Mouse (Mus musculus): Measurements from ENCODE around the gene Whrn.

Gene Whrn

DNA sequence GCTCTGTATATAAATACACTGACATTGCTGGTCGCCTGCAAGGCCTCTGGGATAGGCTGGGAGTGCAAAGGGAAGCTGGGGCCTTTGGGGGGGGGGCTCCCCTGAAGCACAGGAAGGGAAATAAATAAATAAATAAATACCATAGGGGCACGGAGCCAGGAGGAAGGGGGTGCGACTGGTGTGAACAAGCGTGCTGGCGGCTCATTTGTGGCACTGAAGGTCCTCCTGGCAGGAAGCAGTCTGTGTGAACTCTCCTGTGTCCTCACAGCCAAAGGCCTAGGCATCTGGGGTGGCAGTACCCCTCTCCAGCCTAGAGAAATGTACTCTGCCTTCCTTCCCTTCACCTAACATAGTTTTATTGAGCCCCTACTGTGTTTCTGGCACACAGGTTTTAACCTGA lies 80.8 kb downstream of the Whrn start:
- in situ Hi-C loops (cut with MboI; ENCODE audit: unreplicated experiment in 2 of 2) = loop anchor here (5.0 kb wide), 3 partner anchors 82 to 532 kb away; partner anchors contain the start of gene Whrn (in 1 of the 2)

DNA sequence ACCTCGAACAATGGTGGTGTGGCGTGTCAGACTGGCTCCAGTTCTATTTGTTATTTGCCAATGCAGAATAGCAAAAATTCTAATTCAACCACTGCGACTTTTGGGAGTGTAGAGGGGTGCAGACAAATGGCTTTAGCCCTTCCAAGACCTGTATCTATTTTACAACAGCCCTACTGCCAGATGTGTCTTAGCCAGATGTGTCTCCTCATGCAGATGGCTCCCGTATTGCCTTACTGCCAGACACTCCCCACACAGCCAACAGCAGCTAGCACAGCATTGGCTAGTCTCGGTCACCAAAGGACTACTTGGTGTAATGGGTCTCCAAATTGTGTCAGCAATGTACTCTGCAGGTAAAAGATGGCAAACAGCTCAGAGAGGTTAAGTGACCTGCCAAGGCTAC lies 84.6 kb downstream of the Whrn start:
- in situ Hi-C loops (cut with MboI; ENCODE audit: unreplicated experiment in 2 of 2) = no loop called here

DNA sequence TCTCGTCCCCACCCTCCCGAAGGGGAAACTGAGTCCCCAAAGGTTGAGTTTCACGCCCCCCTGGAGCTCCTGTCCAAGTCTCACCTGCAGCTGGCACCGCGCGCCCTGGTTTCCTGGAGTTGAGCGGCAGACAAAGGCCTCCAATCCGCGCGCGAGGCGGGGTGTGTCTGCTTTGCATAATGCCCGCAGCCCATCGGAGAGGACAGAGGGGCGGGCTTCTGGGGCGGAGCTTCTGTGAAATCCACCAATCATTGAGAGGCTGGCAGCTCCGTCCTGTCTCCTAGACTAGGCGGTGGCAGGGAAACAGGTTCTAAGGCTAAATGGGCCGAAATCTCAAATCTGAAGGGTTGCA lies 85.2 kb downstream of the Whrn start:
- in situ Hi-C loops (cut with MboI; ENCODE audit: unreplicated experiment in 2 of 2) = no loop called here

- in situ Hi-C loops (cut with MboI; ENCODE audit: unreplicated experiment in 2 of 2) = loop anchor here (5.0 to 10.0 kb wide), 4 partner anchors 38 to 445 kb away; no protein-coding TSS in a partner anchor
Measured at GRCm38 (mm10) chr4:63409908-63410582, 85.7 kb downstream of the Whrn start.

- in situ Hi-C loops (cut with MboI; ENCODE audit: unreplicated experiment in 2 of 2) = loop anchor here (5.0 to 10.0 kb wide), 4 partner anchors 37 to 445 kb away; no protein-coding TSS in a partner anchor
Measured at GRCm38 (mm10) chr4:63409317-63409907, 86.4 kb downstream of the Whrn start.

GRCm38 (mm10) chr4:63408649-63409048 lies 87.1 kb downstream of the Whrn start:
- in situ Hi-C loops (cut with MboI; ENCODE audit: unreplicated experiment in 2 of 2) = loop anchor here (5.0 to 10.0 kb wide), 4 partner anchors 36 to 446 kb away; no protein-coding TSS in a partner anchor

DNA sequence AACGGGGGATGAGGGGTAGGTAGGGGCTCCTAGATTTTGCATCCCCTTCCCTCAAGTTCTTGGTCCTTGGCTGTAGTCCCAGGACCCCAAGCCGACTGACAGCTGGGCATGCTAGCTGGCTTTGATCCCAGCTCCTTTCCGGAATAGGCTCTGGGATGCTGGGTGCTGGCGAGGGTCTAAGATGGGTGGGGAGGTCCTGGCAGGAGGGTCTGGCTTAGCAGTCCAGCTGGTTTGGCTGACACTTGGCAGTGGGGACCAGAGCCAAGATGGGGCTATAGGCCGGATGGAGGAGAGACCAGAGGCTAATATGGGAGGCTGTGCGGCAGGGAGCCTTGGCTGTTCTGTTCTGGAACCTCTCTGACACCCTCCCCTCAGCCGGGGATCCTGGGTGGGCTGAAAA lies 87.5 kb downstream of the Whrn start:
- in situ Hi-C loops (cut with MboI; ENCODE audit: unreplicated experiment in 2 of 2) = loop anchor here (5.0 to 10.0 kb wide), 4 partner anchors 36 to 447 kb away; no protein-coding TSS in a partner anchor

DNA sequence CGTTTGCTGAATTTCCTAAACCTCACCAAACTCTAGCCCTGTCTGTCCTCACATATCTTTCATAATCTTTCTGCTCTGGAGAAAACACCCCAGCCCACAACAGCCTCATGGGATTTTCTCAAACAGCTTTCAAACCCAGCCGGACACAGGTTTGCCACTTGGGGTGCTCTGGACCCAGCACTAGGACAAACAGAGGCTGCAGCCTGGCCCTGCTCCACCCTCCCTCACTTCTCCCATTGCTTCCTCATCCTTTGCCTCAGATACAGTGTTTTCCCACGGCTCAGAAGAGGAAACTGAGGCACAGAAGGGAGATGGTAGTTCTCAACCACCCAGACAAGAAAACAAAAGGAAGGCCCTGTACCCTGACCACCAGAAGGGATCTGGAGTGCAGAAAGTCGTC lies 90.1 kb downstream of the Whrn start:
- in situ Hi-C loops (cut with MboI; ENCODE audit: unreplicated experiment in 2 of 2) = loop anchor here (5.0 to 10.0 kb wide), 4 partner anchors 33 to 449 kb away; no protein-coding TSS in a partner anchor

- in situ Hi-C loops (cut with MboI; ENCODE audit: unreplicated experiment in 2 of 2) = loop anchor here (5.0 to 10.0 kb wide), 4 partner anchors 33 to 450 kb away; no protein-coding TSS in a partner anchor
Measured at GRCm38 (mm10) chr4:63405051-63405450, 90.7 kb downstream of the Whrn start.

DNA sequence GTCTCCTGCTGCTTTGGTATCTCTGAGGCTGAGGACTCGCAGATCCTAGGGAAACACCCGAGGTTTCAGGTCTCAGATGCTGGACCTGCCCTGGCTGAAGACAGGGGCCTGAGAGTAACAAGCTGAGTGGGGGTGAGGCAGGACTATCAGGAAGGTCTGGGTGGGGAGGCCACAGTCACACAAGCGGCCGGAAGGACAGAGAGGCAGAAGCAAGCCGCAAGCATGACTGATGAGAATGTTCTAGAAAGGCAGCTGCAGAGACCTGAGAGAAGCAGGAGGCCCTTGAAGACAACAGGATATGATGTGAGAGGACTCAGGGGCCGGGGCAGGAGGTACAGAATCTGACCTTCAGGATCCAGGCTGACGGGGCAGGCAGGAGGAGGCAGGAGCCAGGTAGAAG lies 91.6 kb downstream of the Whrn start:
- in situ Hi-C loops (cut with MboI; ENCODE audit: unreplicated experiment in 2 of 2) = loop anchor here in 1 of 2 experiments (10.0 kb wide), 1 partner anchor 451 kb away; no protein-coding TSS in a partner anchor

GRCm38 (mm10) chr4:63403040-63403959 lies 92.5 kb downstream of the Whrn start, which contains the start of gene Akna:
TSS of gene Akna (minus strand) at chr4:63403354.
- in situ Hi-C loops (cut with MboI; ENCODE audit: unreplicated experiment in 2 of 2) = loop anchor here in 1 of 2 experiments (10.0 kb wide), 1 partner anchor 452 kb away; no protein-coding TSS in a partner anchor

DNA sequence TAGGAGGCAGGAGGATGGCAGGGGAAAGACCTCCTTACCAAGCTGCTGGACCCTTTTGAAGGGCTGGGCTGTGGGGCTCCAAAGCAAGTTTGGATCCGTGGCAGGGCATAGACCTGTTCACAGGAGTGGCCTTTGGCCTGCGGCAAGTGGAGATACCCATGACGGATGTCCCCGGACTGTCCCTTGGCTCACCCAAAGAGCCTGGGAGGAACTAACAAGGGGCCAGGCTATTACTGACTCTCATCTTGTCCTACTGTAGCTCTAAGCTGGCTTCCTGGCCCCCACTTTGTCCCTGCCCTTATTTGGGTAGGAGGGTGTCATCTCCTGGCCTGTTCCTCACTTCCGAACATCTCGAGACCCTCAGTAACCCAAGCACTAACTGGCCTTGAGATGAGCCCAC lies 93.2 kb downstream of the Whrn start:
- in situ Hi-C loops (cut with MboI; ENCODE audit: unreplicated experiment in 2 of 2) = loop anchor here in 1 of 2 experiments (10.0 kb wide), 1 partner anchor 452 kb away; no protein-coding TSS in a partner anchor

DNA sequence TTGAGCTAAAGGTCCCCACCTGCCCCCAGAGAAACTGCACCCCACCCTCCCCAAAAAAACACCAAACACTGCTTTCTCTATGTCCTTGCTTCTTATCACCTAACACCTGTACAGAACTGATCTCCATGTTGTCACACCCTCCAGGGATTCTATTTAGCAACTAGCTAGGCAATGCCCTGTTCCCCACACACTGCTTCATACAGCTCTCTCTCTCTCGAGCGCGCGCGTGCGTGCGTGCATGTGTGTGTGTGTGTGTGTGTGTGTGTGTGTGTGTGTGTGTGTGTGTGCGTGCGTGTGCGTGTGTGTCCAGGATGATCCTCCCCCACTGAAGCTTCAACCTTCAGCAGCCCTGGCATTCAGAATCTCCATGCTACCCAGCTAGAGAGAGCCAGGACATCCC lies 93.7 kb downstream of the Whrn start:
- in situ Hi-C loops (cut with MboI; ENCODE audit: unreplicated experiment in 2 of 2) = loop anchor here in 1 of 2 experiments (10.0 kb wide), 1 partner anchor 453 kb away; no protein-coding TSS in a partner anchor

DNA sequence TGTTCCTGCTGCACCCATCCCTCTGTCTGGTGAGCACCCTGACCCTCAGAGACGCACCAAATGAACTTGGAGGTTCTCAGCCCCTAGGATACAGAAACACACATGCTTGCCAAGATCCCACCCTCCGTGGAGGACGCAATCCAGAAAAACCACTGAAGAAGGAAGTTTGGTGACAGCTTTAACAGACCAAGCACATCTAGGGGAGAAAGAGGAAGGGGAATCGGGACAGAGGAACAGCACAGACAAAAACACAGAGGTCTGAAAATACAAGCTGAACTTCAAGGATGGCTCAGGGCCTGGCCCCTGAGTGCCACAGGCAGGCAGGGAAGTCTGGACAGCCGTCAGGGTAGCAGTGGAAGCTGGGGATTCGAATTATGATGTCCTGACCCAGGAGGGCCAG lies 94.2 kb downstream of the Whrn start:
- in situ Hi-C loops (cut with MboI; ENCODE audit: unreplicated experiment in 2 of 2) = loop anchor here in 1 of 2 experiments (10.0 kb wide), 1 partner anchor 453 kb away; no protein-coding TSS in a partner anchor

GRCm38 (mm10) chr4:63400541-63401306 lies 95.1 kb downstream of the Whrn start:
- in situ Hi-C loops (cut with MboI; ENCODE audit: unreplicated experiment in 2 of 2) = loop anchor here in 1 of 2 experiments (10.0 kb wide), 1 partner anchor 454 kb away; no protein-coding TSS in a partner anchor

- in situ Hi-C loops (cut with MboI; ENCODE audit: unreplicated experiment in 2 of 2) = loop anchor here (10.0 to 25.0 kb wide), 3 partner anchors 455 to 1062 kb away; partner anchors contain the start of genes Fkbp15 (in 1 of the 2) and Slc31a1 (in 1 of the 2)
Measured at GRCm38 (mm10) chr4:63399691-63400270, 96.0 kb downstream of the Whrn start.

GRCm38 (mm10) chr4:63398854-63399609 lies 96.8 kb downstream of the Whrn start:
- in situ Hi-C loops (cut with MboI; ENCODE audit: unreplicated experiment in 2 of 2) = loop anchor here (25.0 kb wide), 2 partner anchors 1037 to 1062 kb away; partner anchors contain the start of genes Fkbp15 (in 1 of the 2) and Slc31a1 (in 1 of the 2)

GRCm38 (mm10) chr4:63397981-63398537 lies 97.7 kb downstream of the Whrn start:
- in situ Hi-C loops (cut with MboI; ENCODE audit: unreplicated experiment in 2 of 2) = loop anchor here (25.0 kb wide), 2 partner anchors 1036 to 1061 kb away; partner anchors contain the start of genes Fkbp15 (in 1 of the 2) and Slc31a1 (in 1 of the 2)

Data from v-Abl transformed pro-B cells (cell line).